Mouse (Mus musculus): ENCODE measurements around the gene Zfp366. TPM values are rescaled to one million over a fixed set of nuclear protein-coding genes. Genes with fewer than 3 reads are reported as not detected.

The Zfp366 gene
- polyA plus RNA-seq, 1 experiment = not detected

GRCm38 (mm10) chr13:99219586-99219985 is 35.0 kb downstream of the Zfp366 start:
- TF ChIP-seq CTCF (IDR thresholded peaks at IDR 0.05; ENCODE audit: low read depth, low read length) = no peak
- no peak for TF ChIP-seq EP300 (IDR thresholded peaks at IDR 0.05; ENCODE audit: insufficient read depth, low read depth, low read length)
- TF ChIP-seq POLR2A (IDR thresholded peaks at IDR 0.05; ENCODE audit: insufficient read depth, low read length) = no peak
- no peak overlapping the region for H3K4me3 ChIP-seq (ENCODE audit: low read depth, low read length)
- no peaks in the 10 kb centered on the region for H3K9me3 ChIP-seq (replicated peaks; ENCODE audit: control insufficient read depth, insufficient read depth, low read length, poor library complexity, severe bottlenecking)
- no peaks in the 10 kb centered on the region for H3K36me3 ChIP-seq (ENCODE audit: control insufficient read depth, insufficient read depth, low read length, poor library complexity, severe bottlenecking)
- no peaks in the 10 kb centered on the region for H3K4me1 ChIP-seq (ENCODE audit: control insufficient read depth, insufficient read depth, low read length)
- no peaks in the 10 kb centered on the region for H3K27me3 ChIP-seq (ENCODE audit: control insufficient read depth, insufficient read depth, low read length, poor library complexity, severe bottlenecking)
- no peak overlapping the region for H3K9ac ChIP-seq (ENCODE audit: low read depth, poor library complexity, severe bottlenecking)
- no peak overlapping the region for H3K27ac ChIP-seq (ENCODE audit: insufficient read depth, low read length)

GRCm38 (mm10) chr13:99221996-99222395 is 37.4 kb downstream of the Zfp366 start:
- H3K4me3 ChIP-seq (ENCODE audit: low read depth, low read length) = no peak overlapping the region
- no peak overlapping the region for H3K9ac ChIP-seq (ENCODE audit: low read depth, poor library complexity, severe bottlenecking)
- no peak overlapping the region for H3K27ac ChIP-seq (ENCODE audit: insufficient read depth, low read length)
- TF ChIP-seq POLR2A (IDR thresholded peaks at IDR 0.05; ENCODE audit: insufficient read depth, low read length) = no peak
- TF ChIP-seq EP300 (IDR thresholded peaks at IDR 0.05; ENCODE audit: insufficient read depth, low read depth, low read length) = no peak
- TF ChIP-seq CTCF (IDR thresholded peaks at IDR 0.05; ENCODE audit: low read depth, low read length) = no peak
- no peaks in the 10 kb centered on the region for H3K4me1 ChIP-seq (ENCODE audit: control insufficient read depth, insufficient read depth, low read length)
- no peaks in the 10 kb centered on the region for H3K27me3 ChIP-seq (ENCODE audit: control insufficient read depth, insufficient read depth, low read length, poor library complexity, severe bottlenecking)
- H3K9me3 ChIP-seq (replicated peaks; ENCODE audit: control insufficient read depth, insufficient read depth, low read length, poor library complexity, severe bottlenecking) = no peaks in the 10 kb centered on the region
- H3K36me3 ChIP-seq (ENCODE audit: control insufficient read depth, insufficient read depth, low read length, poor library complexity, severe bottlenecking) = no peaks in the 10 kb centered on the region

- H3K4me1 ChIP-seq (ENCODE audit: control insufficient read depth, insufficient read depth, low read length) = no peaks in the 10 kb centered on the region
- H3K36me3 ChIP-seq (ENCODE audit: control insufficient read depth, insufficient read depth, low read length, poor library complexity, severe bottlenecking) = no peaks in the 10 kb centered on the region
- H3K27ac ChIP-seq (ENCODE audit: insufficient read depth, low read length) = no peak overlapping the region
- TF ChIP-seq CTCF (IDR thresholded peaks at IDR 0.05; ENCODE audit: low read depth, low read length) (no peak), EP300 (IDR thresholded peaks at IDR 0.05; ENCODE audit: insufficient read depth, low read depth, low read length) (no peak), POLR2A (IDR thresholded peaks at IDR 0.05; ENCODE audit: insufficient read depth, low read length) (no peak)
- H3K27me3 ChIP-seq (ENCODE audit: control insufficient read depth, insufficient read depth, low read length, poor library complexity, severe bottlenecking) = no peaks in the 10 kb centered on the region
- no peak overlapping the region for H3K9ac ChIP-seq (ENCODE audit: low read depth, poor library complexity, severe bottlenecking)
- no peaks in the 10 kb centered on the region for H3K9me3 ChIP-seq (replicated peaks; ENCODE audit: control insufficient read depth, insufficient read depth, low read length, poor library complexity, severe bottlenecking)
- H3K4me3 ChIP-seq (ENCODE audit: low read depth, low read length) = no peak overlapping the region
Measured at GRCm38 (mm10) chr13:99222476-99222875, 37.9 kb downstream of the Zfp366 start.

GRCm38 (mm10) chr13:99223321-99223884 is 38.8 kb downstream of the Zfp366 start:
- Histone ChIP-seq H3K27me3 (ENCODE audit: control insufficient read depth, insufficient read depth, low read length, poor library complexity, severe bottlenecking) (no peaks in the 10 kb centered on the region), H3K9me3 (replicated peaks; ENCODE audit: control insufficient read depth, insufficient read depth, low read length, poor library complexity, severe bottlenecking) (no peaks in the 10 kb centered on the region), H3K27ac (ENCODE audit: insufficient read depth, low read length) (no peak overlapping the region), H3K36me3 (ENCODE audit: control insufficient read depth, insufficient read depth, low read length, poor library complexity, severe bottlenecking) (no peaks in the 10 kb centered on the region), H3K9ac (ENCODE audit: low read depth, poor library complexity, severe bottlenecking) (no peak overlapping the region), H3K4me3 (ENCODE audit: low read depth, low read length) (no peak overlapping the region), H3K4me1 (ENCODE audit: control insufficient read depth, insufficient read depth, low read length) (no peaks in the 10 kb centered on the region)
- TF ChIP-seq CTCF (IDR thresholded peaks at IDR 0.05; ENCODE audit: low read depth, low read length) (no peak), POLR2A (IDR thresholded peaks at IDR 0.05; ENCODE audit: insufficient read depth, low read length) (no peak), EP300 (IDR thresholded peaks at IDR 0.05; ENCODE audit: insufficient read depth, low read depth, low read length) (no peak)

GRCm38 (mm10) chr13:99223917-99224316 is 39.3 kb downstream of the Zfp366 start:
- no peaks in the 10 kb centered on the region for H3K4me1 ChIP-seq (ENCODE audit: control insufficient read depth, insufficient read depth, low read length)
- no peaks in the 10 kb centered on the region for H3K36me3 ChIP-seq (ENCODE audit: control insufficient read depth, insufficient read depth, low read length, poor library complexity, severe bottlenecking)
- no peak overlapping the region for H3K4me3 ChIP-seq (ENCODE audit: low read depth, low read length)
- no peaks in the 10 kb centered on the region for H3K9me3 ChIP-seq (replicated peaks; ENCODE audit: control insufficient read depth, insufficient read depth, low read length, poor library complexity, severe bottlenecking)
- no peak overlapping the region for H3K27ac ChIP-seq (ENCODE audit: insufficient read depth, low read length)
- H3K9ac ChIP-seq (ENCODE audit: low read depth, poor library complexity, severe bottlenecking) = no peak overlapping the region
- H3K27me3 ChIP-seq (ENCODE audit: control insufficient read depth, insufficient read depth, low read length, poor library complexity, severe bottlenecking) = no peaks in the 10 kb centered on the region
- no peak for TF ChIP-seq POLR2A (IDR thresholded peaks at IDR 0.05; ENCODE audit: insufficient read depth, low read length)
- TF ChIP-seq EP300 (IDR thresholded peaks at IDR 0.05; ENCODE audit: insufficient read depth, low read depth, low read length) = no peak
- no peak for TF ChIP-seq CTCF (IDR thresholded peaks at IDR 0.05; ENCODE audit: low read depth, low read length)

GRCm38 (mm10) chr13:99225374-99226240 is 41.0 kb downstream of the Zfp366 start:
- TF ChIP-seq CTCF (IDR thresholded peaks at IDR 0.05; ENCODE audit: low read depth, low read length) (no peak), POLR2A (IDR thresholded peaks at IDR 0.05; ENCODE audit: insufficient read depth, low read length) (no peak), EP300 (IDR thresholded peaks at IDR 0.05; ENCODE audit: insufficient read depth, low read depth, low read length) (no peak)
- Histone ChIP-seq H3K4me1 (ENCODE audit: control insufficient read depth, insufficient read depth, low read length) (no peaks in the 10 kb centered on the region), H3K36me3 (ENCODE audit: control insufficient read depth, insufficient read depth, low read length, poor library complexity, severe bottlenecking) (no peaks in the 10 kb centered on the region)

More at GRCm38 (mm10) chr13:99225374-99226240, 41.0 kb downstream of the Zfp366 start:
- Histone ChIP-seq H3K4me3 (ENCODE audit: low read depth, low read length) (no peak overlapping the region), H3K9me3 (replicated peaks; ENCODE audit: control insufficient read depth, insufficient read depth, low read length, poor library complexity, severe bottlenecking) (no peaks in the 10 kb centered on the region), H3K27ac (ENCODE audit: insufficient read depth, low read length) (no peak overlapping the region), H3K27me3 (ENCODE audit: control insufficient read depth, insufficient read depth, low read length, poor library complexity, severe bottlenecking) (no peaks in the 10 kb centered on the region), H3K9ac (ENCODE audit: low read depth, poor library complexity, severe bottlenecking) (no peak overlapping the region)

All from ES-Bruce4 (cell line).